Mouse (Mus musculus) CH12.LX (cell line): ENCODE measurements around the gene Ctps. TPM values are rescaled to one million over a fixed set of nuclear protein-coding genes. Genes with fewer than 3 reads are reported as not detected.

Experiments used
- DNase-seq: peaks from one replicate; pipeline ENCODE4 v3.0.0-alpha.2; 2013; ENCODE audit errors: extremely low read depth
- H3K27ac ChIP-seq: 2 replicates; pipeline ENCODE4 v1.5.1; 2012; ENCODE audit warnings: low read depth, mild to moderate bottlenecking, control low read depth, moderate library complexity; ENCODE audit not compliant: insufficient read depth
- H3K27me3 ChIP-seq: replicated peaks from 2 replicates; pipeline ENCODE3; 2012; ENCODE audit warnings: inconsistent platforms
- H3K36me3 ChIP-seq, 2 experiments: replicated peaks in 1 of 2; 2 replicates each; pipeline versions ENCODE3 to v1.6.1; 2012; ENCODE audit warnings: inconsistent platforms in 1 of 2, low read length in 1 of 2, mild to moderate bottlenecking in 1 of 2, mixed read lengths in 1 of 2, moderate library complexity in 1 of 2; ENCODE audit not compliant: control insufficient read depth in 1 of 2, insufficient read depth in 1 of 2
- H3K4me1 ChIP-seq, 2 experiments: 2 replicates each; pipeline ENCODE4 v1.6.1; 2012; ENCODE audit warnings: inconsistent platforms in 1 of 2, moderate library complexity in 1 of 2; ENCODE audit not compliant: insufficient read depth in 2 of 2, control insufficient read depth in 1 of 2
- H3K4me2 ChIP-seq: 2 replicates; pipeline ENCODE4 v1.6.1; 2012; ENCODE audit warnings: low read depth, mild to moderate bottlenecking, control low read depth; ENCODE audit not compliant: poor library complexity, insufficient read depth, severe bottlenecking
- H3K4me3 ChIP-seq, 3 experiments: fragments of 150-350 bp in 1 of 3; sonication (generic) in 1 of 3; replicated peaks in 1 of 3; 2 replicates each; pipeline versions ENCODE3 to v1.5.1; 2011 to 2012; ENCODE audit warnings: low read depth in 2 of 3, low read length in 2 of 3, mild to moderate bottlenecking in 2 of 3, moderate library complexity in 2 of 3, control low read depth in 1 of 3, improper control_type of control experiment in 1 of 3, inconsistent platforms in 1 of 3, mixed read lengths in 1 of 3; ENCODE audit not compliant: poor library complexity in 1 of 3
- H3K79me2 ChIP-seq: replicated peaks from 2 replicates; pipeline ENCODE4 v1.6.1; 2012; ENCODE audit warnings: mild to moderate bottlenecking, moderate library complexity; ENCODE audit not compliant: control insufficient read depth, poor library complexity, insufficient read depth, severe bottlenecking; ENCODE audit errors: extremely low read depth
- H3K9ac ChIP-seq: 2 replicates; pipeline ENCODE4 v1.6.1; 2012; ENCODE audit warnings: low read depth, mild to moderate bottlenecking, control low read depth, moderate library complexity; ENCODE audit not compliant: insufficient read depth
- H3K9me3 ChIP-seq: replicated peaks from 2 replicates; pipeline ENCODE3; 2012; ENCODE audit warnings: low read length, inconsistent platforms, mixed read lengths
- BHLHE40 ChIP-seq: IDR thresholded peaks from 2 replicates; pipeline ENCODE4 v1.6.1; 2011; ENCODE audit warnings: mild to moderate bottlenecking, low read depth, low read length, improper control_type of control experiment
- CHD2 ChIP-seq: IDR thresholded peaks from 2 replicates; pipeline ENCODE4 v1.6.1; 2011; ENCODE audit warnings: low read length, improper control_type of control experiment
- IRF4 ChIP-seq: IDR thresholded peaks from 2 replicates; pipeline ENCODE4 v1.6.1; 2014; ENCODE audit warnings: low read depth, mild to moderate bottlenecking, inconsistent platforms, low read length, improper control_type of control experiment
- JUN ChIP-seq: IDR thresholded peaks from 2 replicates; pipeline ENCODE4 v1.6.1; 2011; ENCODE audit warnings: low read depth, mild to moderate bottlenecking, low read length, improper control_type of control experiment, moderate library complexity; ENCODE audit not compliant: insufficient read depth
- MEF2A ChIP-seq: IDR thresholded peaks from 2 replicates; pipeline ENCODE4 v1.6.1; 2014; ENCODE audit warnings: low read depth, mild to moderate bottlenecking, inconsistent platforms, low read length, improper control_type of control experiment, borderline replicate concordance
- MYC ChIP-seq: IDR thresholded peaks from 2 replicates; pipeline ENCODE4 v1.6.1; 2011; ENCODE audit warnings: low read depth, mild to moderate bottlenecking, improper control_type of control experiment, low read length
- NELFE ChIP-seq: IDR thresholded peaks from 2 replicates; pipeline ENCODE4 v1.6.1; 2011; ENCODE audit warnings: low read depth, low read length, improper control_type of control experiment
- NRF1 ChIP-seq: IDR thresholded peaks from 2 replicates; pipeline ENCODE4 v1.6.1; 2014; ENCODE audit warnings: low read depth, mild to moderate bottlenecking, inconsistent platforms, low read length, improper control_type of control experiment, moderate library complexity
- POLR2A ChIP-seq: IDR thresholded peaks from 2 replicates; pipeline ENCODE4 v1.6.1; 2011; ENCODE audit warnings: low read depth, mild to moderate bottlenecking, improper control_type of control experiment, low read length
- TBP ChIP-seq: conservative IDR thresholded peaks from 2 replicates; pipeline ENCODE4 v1.6.1; 2011; ENCODE audit warnings: low read depth, low read length, improper control_type of control experiment
- USF2 ChIP-seq: conservative IDR thresholded peaks from 2 replicates; pipeline ENCODE4 v1.6.1; 2011; ENCODE audit warnings: low read depth, low read length, improper control_type of control experiment
- ZKSCAN1 ChIP-seq: IDR thresholded peaks from 2 replicates; pipeline ENCODE4 v1.6.1; 2012; ENCODE audit warnings: low read depth, inconsistent platforms, low read length, improper control_type of control experiment, borderline replicate concordance
- ZNF384 ChIP-seq: IDR thresholded peaks from 2 replicates; pipeline ENCODE4 v1.6.1; 2012; ENCODE audit warnings: low read depth, low read length, improper control_type of control experiment, inconsistent platforms
- dilution Hi-C: fragments of 300-500 bp; cut with MboI; formaldehyde crosslinking; loops from 2 replicates; pipeline ENCODE4 v1.14.3; 2020; ENCODE audit warnings: low sequenced_read_pairs; ENCODE audit not compliant: extremely low pct_unique_long_range_greater_than_20kb, extremely low pct_ligation_motif_present
- in situ Hi-C: fragments of 300-500 bp; cut with MboI; formaldehyde crosslinking; loops from 3 replicates; pipeline ENCODE4 v1.14.3; 2019; ENCODE audit warnings: low sequenced_read_pairs, low pct_ligation_motif_present, low pct_unique_long_range_greater_than_20kb, mixed read lengths
- polyA plus RNA-seq: library from polyadenylated mRNA; unstranded; fragments of >175 nt; gene quantifications from 2 replicates; pipeline ENCODE4 v1.2.1, GENCODE M21; 2012; ENCODE audit warnings: low read depth; ENCODE audit not compliant: insufficient read length
- total RNA-seq, 2 experiments: library from RNA; depleted of rRNA; stranded (reverse); fragments of 300-350 nt in 1 of 2; fragments of >200 nt in 1 of 2; gene quantifications; 2 replicates each; pipeline ENCODE4 v1.2.3; 2012 to 2014

The Ctps gene
- total and polyA plus RNA-seq, 3 experiments: 93.2 to 179 (median 140) TPM

DNA sequence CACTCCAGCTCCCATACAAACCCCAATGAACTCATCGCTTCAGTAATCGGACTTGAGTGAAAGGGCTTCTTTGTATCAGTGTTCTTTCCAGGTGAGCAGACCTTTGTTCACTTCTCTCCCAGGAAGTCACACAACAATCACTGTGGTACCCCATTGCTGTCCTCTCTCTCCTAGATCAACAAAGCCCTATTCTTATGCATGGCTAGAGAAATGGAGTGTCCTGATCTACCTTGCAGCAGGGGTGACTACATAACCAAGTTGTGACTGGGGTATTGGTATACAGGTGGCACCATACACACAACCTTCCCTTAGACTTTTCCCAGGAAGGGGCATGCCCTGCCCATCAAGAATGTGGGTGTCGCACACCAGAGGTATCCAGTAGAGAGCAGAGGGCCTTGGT, 40.9 kb upstream of the Ctps start:
- dilution Hi-C loops: no loop called here
- Histone ChIP-seq H3K4me1 (peaks cover 5 to 17% of the 10 kb centered on the region in 2 experiments; a peak in 3 of 4 replicates), H3K27me3 (no peaks in the 10 kb centered on the region), H3K27ac (no peak overlapping the region), H3K9ac (no peak overlapping the region), H3K9me3 (peaks cover 3% of the 10 kb centered on the region), H3K4me3 (no peak overlapping the region), H3K36me3 (no peaks in the 10 kb centered on the region), H3K79me2 (no peaks in the 10 kb centered on the region), H3K4me2 (no peak overlapping the region)
- no peak for DNase-seq
- in situ Hi-C loops: no loop called here
- TF ChIP-seq NELFE: no peak
- no peak for TF ChIP-seq BHLHE40
- TF ChIP-seq CHD2: no peak
- TF ChIP-seq POLR2A: no peak
- TF ChIP-seq IRF4: no peak
- no peak for TF ChIP-seq MEF2A
- TF ChIP-seq USF2: no peak
- no peak for TF ChIP-seq ZKSCAN1

DNA sequence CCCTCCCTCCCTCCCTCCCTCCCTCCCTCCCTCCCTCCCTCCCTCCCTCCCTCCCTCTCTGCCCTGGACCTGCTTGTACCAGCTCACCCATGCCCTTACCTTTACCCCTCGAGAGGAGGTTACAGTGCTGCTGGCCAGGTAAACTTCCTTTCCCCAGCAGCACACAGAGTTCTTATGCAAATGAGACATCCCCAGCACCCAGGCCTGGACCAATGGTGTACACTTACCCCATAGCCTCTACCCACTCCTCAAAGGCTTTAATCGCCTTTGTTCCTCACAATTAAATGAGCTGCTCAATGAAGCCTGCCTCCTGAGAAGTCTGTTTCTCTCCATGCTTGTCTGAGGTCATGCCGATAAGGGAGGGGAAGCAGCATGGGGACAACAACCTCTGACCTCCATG, 36.9 kb upstream of the Ctps start:
- in situ Hi-C loops: no loop called here
- dilution Hi-C loops: no loop called here

DNA sequence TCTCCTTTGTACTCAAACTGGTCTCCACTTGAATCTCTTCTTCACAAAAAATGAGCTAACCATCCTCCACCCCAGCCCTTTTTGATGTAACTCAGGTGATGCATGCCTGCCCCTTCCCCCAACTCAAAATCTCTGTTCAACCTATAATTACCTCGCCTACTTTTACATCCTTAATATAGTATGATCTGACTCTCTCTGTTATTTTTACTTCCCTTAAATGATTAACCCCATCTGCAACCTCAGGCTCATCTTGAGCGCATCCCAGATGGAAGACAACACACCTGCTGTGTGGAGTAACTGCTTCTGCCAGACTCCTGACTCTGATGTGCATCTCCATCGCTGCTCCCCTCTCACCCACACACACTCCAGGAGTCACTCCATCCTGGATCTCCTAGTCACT, 32.6 kb upstream of the Ctps start:
- no peaks in the 10 kb centered on the region for H3K27me3 ChIP-seq
- dilution Hi-C loops: no loop called here
- peaks cover 5 to 41% of the 10 kb centered on the region in 2 experiments; a peak in 2 of 4 replicates for H3K4me1 ChIP-seq
- TF ChIP-seq POLR2A: no peak
- no peaks in the 10 kb centered on the region for H3K9me3 ChIP-seq
- H3K36me3 ChIP-seq: no peaks in the 10 kb centered on the region
- DNase-seq: no peak
- H3K4me3 ChIP-seq: no peak overlapping the region
- H3K4me2 ChIP-seq: no peak overlapping the region
- no peak overlapping the region for H3K27ac ChIP-seq
- H3K79me2 ChIP-seq: no peaks in the 10 kb centered on the region
- no peak overlapping the region for H3K9ac ChIP-seq
- in situ Hi-C loops: no loop called here

More for the DNA sequence above, 36.9 kb upstream of the Ctps start:
- Histone ChIP-seq H3K36me3 (no peaks in the 10 kb centered on the region), H3K4me1 (peaks cover 3 to 21% of the 10 kb centered on the region in 2 experiments; a peak in 2 of 4 replicates), H3K9ac (no peak overlapping the region), H3K27ac (no peak overlapping the region), H3K4me2 (no peak overlapping the region), H3K79me2 (no peaks in the 10 kb centered on the region), H3K4me3 (no peak overlapping the region), H3K27me3 (no peaks in the 10 kb centered on the region), H3K9me3 (peaks cover 3% of the 10 kb centered on the region)
- DNase-seq: no peak
- TF ChIP-seq ZNF384: no peak
- no peak for TF ChIP-seq TBP
- TF ChIP-seq BHLHE40: no peak
- no peak for TF ChIP-seq MYC
- TF ChIP-seq NRF1: no peak
- no peak for TF ChIP-seq JUN
